Comparison of ENCODE assay signal across 1 mouse cellular context in genomic region chr15:77862991-77863972, GRCm38 (mm10).
TF ChIP-seq lines count a peak whose summit lies in the region.

No protein-coding gene starts in this region.

TF ChIP-seq in CH12.LX, 34 proteins besides CTCF, POLR2A, EP300 and RAD21 (continued from another document):
- TF ChIP-seq MEF2A (IDR thresholded peaks at IDR 0.05; ENCODE audit: borderline replicate concordance, low read depth, low read length), result peak; percentile 77
- TF ChIP-seq GABPA (IDR thresholded peaks at IDR 0.05; ENCODE audit: insufficient replicate concordance, low read depth, low read length), result no peak
- TF ChIP-seq MYC (IDR thresholded peaks at IDR 0.05; ENCODE audit: low read depth, low read length), result no peak
- peak; percentile 87 for TF ChIP-seq JUND (conservative IDR thresholded peaks at IDR 0.05; ENCODE audit: low read depth, low read length)
TF ChIP-seq in CH12.LX: peak in this region for 14.
